Mouse (Mus musculus): ENCODE results near the gene Snd1. TPM values are rescaled to one million over a fixed set of nuclear protein-coding genes. Genes with fewer than 3 reads are reported as not detected.
A peak's percentile ranks its signal among the peaks of the same experiment; 100 is the strongest.

Snd1 gene
- polyA plus RNA-seq, 1 experiment from 2014 or later, result 127 TPM

DNA sequence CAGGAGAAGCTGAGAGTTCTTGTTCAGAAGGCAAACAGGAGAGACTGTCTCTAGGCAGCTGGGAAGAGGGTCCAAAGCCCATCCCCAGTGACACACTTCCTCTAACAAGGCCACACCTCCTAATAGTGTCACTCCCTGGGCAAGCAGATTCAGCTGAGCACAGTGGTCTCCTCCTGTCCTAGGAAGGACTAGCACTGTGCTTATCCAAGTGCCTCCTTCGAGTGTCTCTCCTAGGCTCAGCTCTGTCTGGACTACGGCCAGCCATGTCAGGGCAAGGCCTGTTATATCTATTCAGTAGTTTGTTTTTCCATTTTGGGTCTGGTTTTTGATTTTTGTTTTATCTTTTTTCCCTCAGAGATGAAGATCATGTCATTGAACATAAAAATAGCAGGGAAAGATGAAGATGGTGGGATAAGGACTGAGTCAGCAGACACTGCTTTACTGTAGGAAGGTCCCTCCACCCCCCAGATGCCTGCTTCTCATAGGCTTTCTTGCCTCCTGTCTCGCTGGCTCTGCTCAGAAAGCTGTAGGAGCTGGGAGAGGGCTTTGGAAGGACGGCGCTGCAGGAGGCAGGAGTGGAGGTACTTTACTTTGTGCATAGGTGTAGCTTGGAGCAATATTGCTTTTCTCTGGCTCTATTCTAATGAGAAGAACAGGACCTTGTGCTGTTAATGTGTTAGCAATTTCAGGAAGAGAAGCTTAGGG lies 86.5 kb downstream of the Snd1 start:
- H3K9ac ChIP-seq (ENCODE audit: low read depth, low read length), result no peak overlapping the region
- H3K4me3 ChIP-seq (ENCODE audit: low read length), result no peak overlapping the region
- H3K27me3 ChIP-seq (ENCODE audit: control insufficient read depth, insufficient read depth, low read length), result no peaks in the 10 kb centered on the region
- 0 out of 2 replicates have a peak, but pooled peaks cover 4% of the 10 kb centered on the region for H3K4me1 ChIP-seq (ENCODE audit: control insufficient read depth, insufficient read depth, low read length)
- 75% methylated on average over 5 of the region's 5 CpGs for WGBS
- H3K9me3 ChIP-seq (ENCODE audit: control insufficient read depth, low read length), result no peaks in the 10 kb centered on the region
- H3K27ac ChIP-seq (ENCODE audit: low read depth, low read length), result no peak overlapping the region
- peaks cover 11% of the 10 kb centered on the region; the same call in 1 of the 2 replicates for H3K36me3 ChIP-seq (ENCODE audit: control insufficient read depth, insufficient read depth, low read length)
- H3K4me2 ChIP-seq (replicated peaks; ENCODE audit: low read depth, low read length), result no peak overlapping the region
- 0 out of 2 replicates have a peak, but pooled peaks have one; percentile 39 for ATAC-seq (ENCODE audit: low FRiP score, low TSS enrichment)

DNA sequence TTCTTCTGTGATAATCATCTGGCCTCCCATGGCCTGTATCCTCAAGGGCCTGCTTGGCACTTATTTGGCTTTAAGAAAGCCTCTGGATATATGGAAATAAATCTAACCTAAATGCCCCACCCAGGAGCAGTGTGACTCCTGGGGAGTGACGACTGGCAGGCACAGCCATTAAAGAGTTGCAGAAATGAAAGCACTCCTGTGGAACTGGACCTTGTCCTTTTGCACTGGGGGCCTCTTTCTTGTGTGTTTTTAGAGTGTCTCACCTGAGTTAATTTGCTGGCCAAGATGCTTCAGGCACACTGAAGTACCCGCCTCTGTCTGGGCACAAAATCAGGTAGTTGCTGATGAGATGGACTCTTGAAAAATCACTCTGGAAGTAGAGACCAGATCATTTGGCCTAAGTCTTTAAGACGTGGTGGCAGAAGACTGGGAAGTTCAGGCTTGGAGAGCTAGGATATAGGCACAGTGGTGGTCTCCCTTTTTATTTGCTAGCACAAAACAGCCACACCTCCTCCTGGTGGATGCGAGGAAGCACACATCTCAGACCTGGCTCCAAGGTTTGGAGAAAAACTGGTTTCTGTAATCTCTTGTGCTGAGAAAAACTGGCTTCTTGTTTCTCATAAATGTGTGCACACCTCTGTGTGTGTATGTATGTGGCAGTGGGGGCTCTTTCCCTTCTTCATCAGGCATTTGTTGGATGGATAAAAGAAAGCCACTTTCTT lies 87.5 kb downstream of the Snd1 start:
- Histone ChIP-seq H3K27me3 (ENCODE audit: control insufficient read depth, insufficient read depth, low read length) (no peaks in the 10 kb centered on the region), H3K4me3 (ENCODE audit: low read length) (no peak overlapping the region), H3K36me3 (ENCODE audit: control insufficient read depth, insufficient read depth, low read length) (peaks cover 9% of the 10 kb centered on the region; the same call in 1 of the 2 replicates), H3K4me1 (ENCODE audit: control insufficient read depth, insufficient read depth, low read length) (0 out of 2 replicates have a peak, but pooled peaks cover 4% of the 10 kb centered on the region), H3K27ac (ENCODE audit: low read depth, low read length) (no peak overlapping the region), H3K9ac (ENCODE audit: low read depth, low read length) (no peak overlapping the region), H3K9me3 (ENCODE audit: control insufficient read depth, low read length) (no peaks in the 10 kb centered on the region), H3K4me2 (replicated peaks; ENCODE audit: low read depth, low read length) (no peak overlapping the region)
- no peak for ATAC-seq (ENCODE audit: low FRiP score, low TSS enrichment)
- WGBS, result 66% methylated on average over 4 of the region's 4 CpGs

DNA sequence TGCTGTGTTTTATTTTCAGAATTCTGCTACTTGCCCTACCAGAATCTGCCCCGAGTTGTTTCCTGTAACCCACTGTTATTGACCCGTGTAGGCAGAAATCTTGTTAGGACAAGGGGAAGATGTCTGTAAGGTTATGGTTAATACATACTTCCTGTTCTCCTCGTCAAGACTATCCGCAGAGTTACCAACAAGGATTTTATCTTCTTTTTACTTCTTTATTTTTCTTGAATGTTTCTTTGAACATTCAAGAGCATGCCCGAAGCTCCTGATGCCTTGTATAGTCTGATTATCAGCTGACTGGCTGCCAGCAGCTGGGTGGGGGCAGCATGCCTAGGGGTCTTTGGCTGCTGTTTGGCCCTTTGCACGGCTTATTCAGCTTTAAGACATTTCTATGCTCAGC lies 93.0 kb downstream of the Snd1 start:
- Histone ChIP-seq H3K4me2 (replicated peaks; ENCODE audit: low read depth, low read length) (no peak overlapping the region), H3K36me3 (ENCODE audit: control insufficient read depth, insufficient read depth, low read length) (peaks cover 3% of the 10 kb centered on the region; the same call in 1 of the 2 replicates), H3K4me1 (ENCODE audit: control insufficient read depth, insufficient read depth, low read length) (peaks cover 9% of the 10 kb centered on the region), H3K27ac (ENCODE audit: low read depth, low read length) (no peak overlapping the region), H3K4me3 (ENCODE audit: low read length) (no peak overlapping the region), H3K9ac (ENCODE audit: low read depth, low read length) (no peak overlapping the region), H3K27me3 (ENCODE audit: control insufficient read depth, insufficient read depth, low read length) (no peaks in the 10 kb centered on the region), H3K9me3 (ENCODE audit: control insufficient read depth, low read length) (no peaks in the 10 kb centered on the region)
- ATAC-seq (ENCODE audit: low FRiP score, low TSS enrichment), result no peak
- WGBS, result 90% methylated on average over 6 of the region's 6 CpGs

DNA sequence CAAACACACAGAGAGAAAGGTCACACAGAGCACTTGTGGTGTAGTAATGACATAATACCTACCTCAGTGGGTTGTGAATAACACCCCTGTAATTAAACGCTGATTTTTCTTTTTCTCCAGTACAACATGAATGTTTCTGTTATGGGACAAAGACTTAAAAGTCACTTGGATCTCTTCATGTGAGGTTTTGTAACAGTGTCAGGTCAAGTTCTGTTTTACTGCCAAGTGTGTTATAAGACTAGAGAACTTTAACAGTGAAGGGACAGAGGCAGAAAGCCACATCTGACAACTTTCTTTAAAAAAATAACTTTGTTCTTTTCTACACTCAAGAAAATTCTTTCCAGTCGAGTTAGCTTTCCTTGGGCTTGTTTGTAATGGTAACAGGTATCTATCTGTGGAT lies 97.0 kb downstream of the Snd1 start:
- Histone ChIP-seq H3K9ac (ENCODE audit: low read depth, low read length) (no peak overlapping the region), H3K27ac (ENCODE audit: low read depth, low read length) (no peak overlapping the region), H3K36me3 (ENCODE audit: control insufficient read depth, insufficient read depth, low read length) (no peaks in the 10 kb centered on the region), H3K4me3 (ENCODE audit: low read length) (no peak overlapping the region), H3K4me1 (ENCODE audit: control insufficient read depth, insufficient read depth, low read length) (peaks cover 15% of the 10 kb centered on the region), H3K4me2 (replicated peaks; ENCODE audit: low read depth, low read length) (no peak overlapping the region), H3K9me3 (ENCODE audit: control insufficient read depth, low read length) (no peaks in the 10 kb centered on the region), H3K27me3 (ENCODE audit: control insufficient read depth, insufficient read depth, low read length) (no peaks in the 10 kb centered on the region)
- WGBS, result 79% methylated on average over 2 of the region's 2 CpGs
- no peak for ATAC-seq (ENCODE audit: low FRiP score, low TSS enrichment)

DNA sequence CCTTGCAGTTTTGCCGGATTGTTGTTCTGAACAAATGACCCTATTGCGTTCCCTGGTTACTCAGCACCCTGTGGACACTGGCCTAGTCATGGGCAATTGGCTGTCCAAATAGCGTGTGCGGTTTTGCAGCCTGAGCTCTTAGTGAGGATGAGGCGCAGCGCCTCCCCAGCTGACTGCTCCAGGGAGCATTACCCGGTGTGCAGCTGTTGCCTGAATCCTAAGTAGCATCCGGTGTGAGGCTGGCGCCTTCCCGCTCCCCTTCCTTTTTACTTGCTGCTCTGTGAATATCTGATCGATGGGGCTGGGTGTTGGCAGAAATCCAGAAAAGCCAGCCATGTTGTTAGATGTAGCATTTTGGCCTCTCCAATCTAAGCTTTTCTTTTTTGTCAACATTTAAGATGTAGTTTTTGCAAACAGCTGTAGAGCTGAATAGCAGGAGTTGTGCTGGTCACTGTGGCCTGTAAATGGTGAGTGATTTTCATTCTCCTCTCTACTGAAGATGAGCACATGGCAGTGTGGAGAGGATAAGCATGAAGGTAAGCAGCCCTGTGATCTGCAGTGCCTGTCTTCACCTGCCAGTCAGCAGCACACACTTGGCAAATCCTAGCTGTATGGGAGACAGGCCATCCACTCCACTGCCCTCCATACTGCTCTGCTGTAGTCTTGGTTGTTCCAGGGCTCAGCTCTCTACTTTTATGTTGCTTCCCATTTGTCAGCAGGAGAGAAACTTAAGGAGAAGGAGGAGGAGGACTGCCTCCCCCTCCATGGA lies 98.2 kb downstream of the Snd1 start:
- 35% methylated on average over 11 of the region's 11 CpGs for WGBS
- H3K4me2 ChIP-seq (replicated peaks; ENCODE audit: low read depth, low read length), result no peak overlapping the region
- ATAC-seq (ENCODE audit: low FRiP score, low TSS enrichment), result peak; percentile 87

DNA sequence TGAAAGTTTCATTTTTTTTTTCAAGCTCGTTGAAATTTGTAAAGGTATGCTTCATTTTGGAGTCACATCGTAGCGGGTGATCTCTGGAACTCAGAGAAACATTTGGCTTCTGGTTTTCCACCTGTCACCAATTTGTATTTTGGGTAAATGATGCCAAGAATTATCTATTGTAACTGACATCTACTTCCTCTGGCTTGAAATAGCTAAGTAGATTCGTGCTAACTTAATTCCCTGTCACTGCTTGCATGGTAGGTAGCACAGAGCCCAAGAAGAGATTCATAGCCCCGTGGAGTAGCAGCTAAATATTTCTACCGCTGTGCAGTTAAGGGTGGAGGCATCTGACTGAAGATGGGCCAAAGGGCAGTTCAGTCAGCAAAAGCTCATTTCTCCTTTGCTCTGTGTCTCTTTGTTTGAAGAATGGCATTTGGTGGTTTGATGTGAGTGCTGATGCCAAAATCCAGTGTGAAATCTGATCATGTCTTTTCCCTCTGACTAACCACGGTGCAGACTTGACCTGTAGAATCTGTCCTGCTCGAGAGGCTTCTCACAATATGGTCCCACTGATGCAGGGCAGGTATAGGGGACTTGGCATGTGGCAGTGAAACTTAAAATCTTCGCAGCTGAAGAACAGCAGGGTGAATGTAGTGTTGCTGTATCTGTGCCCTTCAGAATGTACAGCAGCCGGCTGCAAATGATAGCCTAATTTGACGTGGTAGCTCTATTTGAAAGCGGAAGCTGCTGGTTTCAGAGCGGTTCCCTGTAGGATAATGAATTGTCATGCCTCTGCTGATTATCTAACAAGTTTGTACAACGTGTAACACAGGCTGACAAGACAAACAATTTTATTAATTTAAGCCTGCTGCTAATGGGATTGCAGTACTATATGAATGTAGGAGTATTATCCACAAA lies 101.7 kb downstream of the Snd1 start:
- Histone ChIP-seq H3K9ac (ENCODE audit: low read depth, low read length) (no peak overlapping the region), H3K4me2 (replicated peaks; ENCODE audit: low read depth, low read length) (no peak overlapping the region), H3K27ac (ENCODE audit: low read depth, low read length) (no peak overlapping the region), H3K27me3 (ENCODE audit: control insufficient read depth, insufficient read depth, low read length) (no peaks in the 10 kb centered on the region), H3K4me1 (ENCODE audit: control insufficient read depth, insufficient read depth, low read length) (peaks cover 15% of the 10 kb centered on the region), H3K9me3 (ENCODE audit: control insufficient read depth, low read length) (no peaks in the 10 kb centered on the region), H3K4me3 (ENCODE audit: low read length) (no peak overlapping the region), H3K36me3 (ENCODE audit: control insufficient read depth, insufficient read depth, low read length) (no peaks in the 10 kb centered on the region)
- 65% methylated on average over 14 of the region's 14 CpGs for WGBS
- ATAC-seq (ENCODE audit: low FRiP score, low TSS enrichment), result no peak

More for the DNA sequence above, 98.2 kb downstream of the Snd1 start:
- Histone ChIP-seq H3K36me3 (ENCODE audit: control insufficient read depth, insufficient read depth, low read length) (no peaks in the 10 kb centered on the region), H3K4me3 (ENCODE audit: low read length) (no peak overlapping the region), H3K4me1 (ENCODE audit: control insufficient read depth, insufficient read depth, low read length) (peaks cover 15% of the 10 kb centered on the region), H3K9me3 (ENCODE audit: control insufficient read depth, low read length) (no peaks in the 10 kb centered on the region), H3K27ac (ENCODE audit: low read depth, low read length) (peak overlapping the region; percentile 67; the same call in 1 of the 2 replicates), H3K27me3 (ENCODE audit: control insufficient read depth, insufficient read depth, low read length) (no peaks in the 10 kb centered on the region), H3K9ac (ENCODE audit: low read depth, low read length) (no peak overlapping the region)

DNA sequence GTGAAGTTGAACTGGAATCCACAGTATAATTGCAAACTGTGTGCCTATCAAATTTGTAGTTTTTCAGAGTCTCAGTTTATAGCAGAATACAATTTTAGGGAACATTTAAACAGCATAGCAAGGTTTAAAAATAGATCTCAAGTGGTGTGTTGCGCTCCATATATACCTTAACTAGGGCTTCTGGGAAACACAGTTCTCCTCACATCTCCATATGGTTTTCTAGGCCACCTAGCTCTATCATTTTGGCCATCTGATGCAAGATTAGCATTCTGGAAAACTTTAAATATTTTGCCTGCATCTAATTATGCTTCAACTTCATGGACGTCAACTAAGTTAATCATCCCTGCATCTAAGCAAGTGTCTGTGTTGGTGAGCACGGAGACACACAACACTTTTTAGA lies 107.9 kb downstream of the Snd1 start:
- no peak overlapping the region for H3K4me3 ChIP-seq (ENCODE audit: low read length)
- peaks cover 2% of the 10 kb centered on the region; the same call in 1 of the 2 replicates for H3K36me3 ChIP-seq (ENCODE audit: control insufficient read depth, insufficient read depth, low read length)
- no peaks in the 10 kb centered on the region for H3K27me3 ChIP-seq (ENCODE audit: control insufficient read depth, insufficient read depth, low read length)
- no peak for ATAC-seq (ENCODE audit: low FRiP score, low TSS enrichment)
- 88% methylated on average over 3 of the region's 3 CpGs for WGBS
- no peak overlapping the region for H3K4me2 ChIP-seq (replicated peaks; ENCODE audit: low read depth, low read length)
- no peak overlapping the region for H3K9ac ChIP-seq (ENCODE audit: low read depth, low read length)
- H3K4me1 ChIP-seq (ENCODE audit: control insufficient read depth, insufficient read depth, low read length), result no peaks in the 10 kb centered on the region
- H3K9me3 ChIP-seq (ENCODE audit: control insufficient read depth, low read length), result no peaks in the 10 kb centered on the region
- no peak overlapping the region for H3K27ac ChIP-seq (ENCODE audit: low read depth, low read length)

DNA sequence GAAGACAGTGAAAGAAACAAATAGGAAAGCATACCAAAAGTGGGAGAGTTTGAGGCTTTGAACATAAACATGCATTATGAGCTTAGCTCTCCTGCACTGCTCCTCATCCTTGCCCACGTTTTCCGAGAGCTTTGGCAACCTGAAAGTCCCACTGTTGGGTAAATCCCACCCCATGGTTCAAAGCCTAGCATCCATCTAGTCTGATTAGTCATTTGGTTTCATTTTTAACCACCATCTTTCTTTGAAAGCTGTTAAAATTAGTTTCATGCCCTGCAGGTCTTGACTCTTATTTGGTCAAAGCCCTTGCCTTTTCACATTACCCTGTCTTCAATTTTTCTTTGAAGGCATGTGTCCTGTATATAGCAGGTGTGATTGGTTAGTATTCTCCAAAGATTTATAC lies 108.5 kb downstream of the Snd1 start:
- peaks cover 2% of the 10 kb centered on the region; the same call in 1 of the 2 replicates for H3K36me3 ChIP-seq (ENCODE audit: control insufficient read depth, insufficient read depth, low read length)
- H3K4me2 ChIP-seq (replicated peaks; ENCODE audit: low read depth, low read length), result no peak overlapping the region
- no peak overlapping the region for H3K27ac ChIP-seq (ENCODE audit: low read depth, low read length)
- no peak overlapping the region for H3K9ac ChIP-seq (ENCODE audit: low read depth, low read length)
- no peak for ATAC-seq (ENCODE audit: low FRiP score, low TSS enrichment)
- no peak overlapping the region for H3K4me3 ChIP-seq (ENCODE audit: low read length)
- H3K9me3 ChIP-seq (ENCODE audit: control insufficient read depth, low read length), result no peaks in the 10 kb centered on the region
- 92% methylated on average over 2 of the region's 2 CpGs for WGBS
- no peaks in the 10 kb centered on the region for H3K4me1 ChIP-seq (ENCODE audit: control insufficient read depth, insufficient read depth, low read length)
- no peaks in the 10 kb centered on the region for H3K27me3 ChIP-seq (ENCODE audit: control insufficient read depth, insufficient read depth, low read length)
